Mouse (Mus musculus) liver, postnatal 0 days (tissue): ENCODE data around the gene Basp1.
A peak's percentile ranks its signal among the peaks of the same experiment; 100 is the strongest.

Experiments used
- CTCF ChIP-seq: sonication (generic); IDR thresholded peaks from 2 replicates; pipeline ENCODE4 v1.5.1; 2016; ENCODE audit warnings: antibody characterized with exemption, low read depth
- EP300 ChIP-seq: IDR thresholded peaks from 2 replicates; pipeline ENCODE4 v1.6.1; 2016; ENCODE audit warnings: antibody characterized with exemption, low read depth, mild to moderate bottlenecking

DNA sequence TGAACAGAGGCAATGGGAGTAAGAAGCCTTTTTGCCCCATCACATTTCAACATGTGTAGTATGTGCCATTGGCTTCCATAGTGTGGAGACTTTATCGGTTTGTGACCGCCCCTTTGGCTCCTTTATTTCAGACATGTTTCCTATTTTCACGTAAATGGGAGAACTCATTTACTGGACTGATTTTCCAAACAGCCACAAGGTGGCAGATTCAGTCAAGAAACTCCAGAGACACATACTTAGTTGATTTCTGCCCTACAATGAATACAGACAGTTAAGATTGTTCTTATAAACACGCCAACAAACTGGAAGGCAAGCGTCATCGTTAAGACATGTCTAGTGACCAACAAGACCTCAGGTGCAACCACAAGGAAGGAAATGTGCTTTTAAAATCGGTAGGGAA lies 15.0 kb upstream of the Basp1 start:
- TF ChIP-seq EP300: no peak
- TF ChIP-seq CTCF: peak; percentile 66
